15 mouse cellular contexts compared by ENCODE assay signal in the genomic region with DNA sequence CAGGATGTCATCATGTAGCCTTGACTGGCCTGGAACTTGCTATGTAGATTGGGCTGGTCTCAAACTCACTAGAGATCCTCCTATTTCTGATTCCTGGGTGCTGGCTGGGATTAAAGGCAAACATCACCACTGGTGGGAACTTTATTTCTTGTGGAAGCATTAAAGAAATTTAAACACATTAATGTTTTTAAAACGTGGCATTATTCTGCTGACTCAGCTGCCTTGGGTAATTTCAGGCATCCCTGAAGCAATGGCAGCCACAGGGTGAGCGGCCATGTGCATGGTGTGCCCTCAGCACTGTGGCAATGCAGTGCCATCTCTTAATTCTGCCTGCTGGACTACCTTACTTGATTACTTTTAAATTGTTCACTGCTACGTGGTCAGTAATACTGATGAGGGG. TPM values are rescaled to one million over a fixed set of nuclear protein-coding genes. Genes with fewer than 3 reads are reported as not detected.
DNase-seq lines count a peak whose midpoint lies in the region; ATAC-seq and TF ChIP-seq lines count a peak whose summit lies in the region.
"Had no signal": no experiment of that assay in that cellular context is flagged by ENCODE, and none has a peak within 500 bp of the region (broad histone marks: within the 10 kb centered on the region; RNA-seq: fewer than 3 reads in every experiment).

No protein-coding gene starts in this region.

- no peak for DNase-seq in hindbrain, embryonic 14.5 days (ENCODE audit: low spot score)
- DNase-seq in MEL (ENCODE audit: low read depth, low spot score): no peak
- no peak for DNase-seq in frontal cortex, postnatal 10 days (ENCODE audit: low spot score in 2 of 2)
- no peak for DNase-seq in spleen, postnatal 36 days (ENCODE audit: low spot score in 2 of 2)
- DNase-seq: adrenal gland, adult 8-10 months; cerebellum, adult 11-12 months; cerebellum, adult 9-10 months had no signal

- peaks cover 61% of the 10 kb centered on the region for H3K79me2 ChIP-seq in MEL (ENCODE audit: control insufficient read depth, insufficient read depth, low read length, poor library complexity)

- no peak for TF ChIP-seq POLR2A in MEL (IDR thresholded peaks at IDR 0.05; ENCODE audit: control insufficient read depth in 1 of 2, insufficient read depth in 1 of 2, low read depth in 1 of 2, low read length in 2 of 2, poor library complexity in 1 of 2)

- no peak overlapping the region for H3K27ac ChIP-seq in hindbrain, embryonic 15.5 days (replicated peaks)
- H3K27ac ChIP-seq in hindbrain, embryonic 14.5 days: no peak overlapping the region
- H3K27ac ChIP-seq in MEL (ENCODE audit: control insufficient read depth, low read depth, low read length): no peak overlapping the region
- H3K27ac ChIP-seq: embryonic facial prominence, embryonic 13.5 days; embryonic facial prominence, embryonic 15.5 days; forebrain, embryonic 10.5 days; forebrain, embryonic 12.5 days had no signal

- no peak overlapping the region for H3K4me3 ChIP-seq in hindbrain, embryonic 15.5 days
- H3K4me3 ChIP-seq in hindbrain, embryonic 14.5 days (replicated peaks; ENCODE audit: low read length): no peak overlapping the region
- H3K4me3 ChIP-seq in MEL (ENCODE audit: control insufficient read depth in 1 of 2, insufficient read depth in 1 of 2, low read depth in 2 of 2, low read length in 2 of 2): no peak overlapping the region
- H3K4me3 ChIP-seq: embryonic facial prominence, embryonic 13.5 days; embryonic facial prominence, embryonic 15.5 days; erythroblast, embryonic 14.5 days; forebrain, embryonic 10.5 days; forebrain, embryonic 12.5 days had no signal

- H3K36me3 ChIP-seq in hindbrain, embryonic 15.5 days: no peaks in the 10 kb centered on the region
- peaks cover 12% of the 10 kb centered on the region; the same call in 1 of the 2 replicates for H3K36me3 ChIP-seq in hindbrain, embryonic 14.5 days (replicated peaks; ENCODE audit: control insufficient read depth, insufficient read depth)
- peaks cover 4 to 43% of the 10 kb centered on the region in 2 experiments; a peak in 3 of 4 replicates for H3K36me3 ChIP-seq in MEL (ENCODE audit: control insufficient read depth in 1 of 2, insufficient read depth in 2 of 2, low read length in 2 of 2)
- H3K36me3 ChIP-seq: embryonic facial prominence, embryonic 15.5 days had no signal

- H3K4me2 ChIP-seq in hindbrain, embryonic 15.5 days: no peak overlapping the region
- no peak overlapping the region for H3K4me2 ChIP-seq in hindbrain, embryonic 14.5 days (replicated peaks)
- H3K4me2 ChIP-seq: embryonic facial prominence, embryonic 13.5 days; embryonic facial prominence, embryonic 15.5 days; forebrain, embryonic 12.5 days had no signal

- H3K4me1 ChIP-seq in hindbrain, embryonic 15.5 days (replicated peaks): peaks cover 14% of the 10 kb centered on the region
- H3K4me1 ChIP-seq in hindbrain, embryonic 14.5 days (replicated peaks; ENCODE audit: control insufficient read depth, insufficient read depth, low read length): no peaks in the 10 kb centered on the region; the same call in 1 of the 2 replicates
- H3K4me1 ChIP-seq in MEL (ENCODE audit: control insufficient read depth in 1 of 2, insufficient read depth in 2 of 2, low read length in 2 of 2): no peaks in the 10 kb centered on the region; a peak in 1 of 4 replicates
- H3K4me1 ChIP-seq: forebrain, embryonic 10.5 days had no signal

- no peak overlapping the region for H3K9ac ChIP-seq in hindbrain, embryonic 15.5 days
- no peak overlapping the region for H3K9ac ChIP-seq in hindbrain, embryonic 14.5 days
- H3K9ac ChIP-seq in MEL (ENCODE audit: control insufficient read depth, low read depth, low read length, poor library complexity, severe bottlenecking): no peak overlapping the region
- H3K9ac ChIP-seq: embryonic facial prominence, embryonic 13.5 days; embryonic facial prominence, embryonic 15.5 days; forebrain, embryonic 12.5 days had no signal

- no peak for TF ChIP-seq RAD21 in MEL (IDR thresholded peaks at IDR 0.05; ENCODE audit: low read depth, low read length)

- H3K9me3 ChIP-seq in hindbrain, embryonic 15.5 days: no peaks in the 10 kb centered on the region
- no peaks in the 10 kb centered on the region for H3K9me3 ChIP-seq in hindbrain, embryonic 14.5 days (ENCODE audit: control insufficient read depth, low read length)
- no peaks in the 10 kb centered on the region for H3K9me3 ChIP-seq in MEL (replicated peaks; ENCODE audit: insufficient read depth, low read length)
- H3K9me3 ChIP-seq: embryonic facial prominence, embryonic 13.5 days; embryonic facial prominence, embryonic 15.5 days; forebrain, embryonic 10.5 days; forebrain, embryonic 12.5 days; G1E had no signal

- no peak for TF ChIP-seq EP300 in MEL (IDR thresholded peaks at IDR 0.05; ENCODE audit: low read depth in 1 of 2, low read length in 2 of 2)

- WGBS in hindbrain, embryonic 15.5 days: 80% methylated on average over 3 of the region's 3 CpGs
- WGBS in hindbrain, embryonic 14.5 days: 89% methylated on average over 3 of the region's 3 CpGs

- 0 out of 2 replicates have a peak, but pooled peaks have one; percentile 42 for ATAC-seq in hindbrain, embryonic 15.5 days (ENCODE audit: low FRiP score, low read depth)
- ATAC-seq in hindbrain, embryonic 14.5 days (ENCODE audit: low FRiP score): no peak
- ATAC-seq in megakaryocyte progenitor cell, adult 5-6 weeks (replicated peaks; ENCODE audit: poor library complexity): 0 out of 2 replicates have a peak, but pooled peaks have one; percentile 16

- H3K27me3 ChIP-seq in hindbrain, embryonic 15.5 days: no peaks in the 10 kb centered on the region
- no peaks in the 10 kb centered on the region for H3K27me3 ChIP-seq in hindbrain, embryonic 14.5 days (ENCODE audit: control insufficient read depth, insufficient read depth, low read length)
- H3K27me3 ChIP-seq in MEL (ENCODE audit: control insufficient read depth in 1 of 2, insufficient read depth in 2 of 2, low read length in 2 of 2): no peaks in the 10 kb centered on the region
- H3K27me3 ChIP-seq: embryonic facial prominence, embryonic 13.5 days; embryonic facial prominence, embryonic 15.5 days; forebrain, embryonic 12.5 days had no signal

- TF ChIP-seq CTCF in MEL (IDR thresholded peaks at IDR 0.05 in 2 of 3, conservative IDR thresholded peaks at IDR 0.05 in 1 of 3; ENCODE audit: control insufficient read depth in 1 of 3, insufficient read depth in 1 of 3, low read depth in 2 of 3, low read length in 3 of 3, poor library complexity in 1 of 3, severe bottlenecking in 1 of 3): no peak

TF ChIP-seq in MEL, 35 proteins besides CTCF, POLR2A, EP300 and RAD21:
- TF ChIP-seq MAFK (IDR thresholded peaks at IDR 0.05; ENCODE audit: borderline replicate concordance, low read depth, low read length) (peak; percentile 76), MAX (IDR thresholded peaks at IDR 0.05; ENCODE audit: low read length) (no peak), MXI1 (IDR thresholded peaks at IDR 0.05; ENCODE audit: low read depth, low read length) (no peak), SMC3 (IDR thresholded peaks at IDR 0.05; ENCODE audit: low read depth, low read length) (no peak), CHD1 (IDR thresholded peaks at IDR 0.05; ENCODE audit: low read depth, low read length) (no peak), POLR2AphosphoS2 (IDR thresholded peaks at IDR 0.05; ENCODE audit: low read length) (no peak), TBP (IDR thresholded peaks at IDR 0.05; ENCODE audit: low read depth, low read length) (no peak), SIN3A (IDR thresholded peaks at IDR 0.05; ENCODE audit: low read length) (no peak), MEF2A (IDR thresholded peaks at IDR 0.05; ENCODE audit: extremely low read depth, insufficient replicate concordance, low read depth, low read length, poor library complexity, severe bottlenecking) (no peak)

RNA-seq across cellular contexts. Expression of gene Chd1, which starts 11.2 kb away (rescaled TPM):
- polyA plus RNA-seq in hindbrain, embryonic 15.5 days (2015; fragmentation: Nextera tagmentation; extraction: Ambion mirVana): 16.6 and 18.0 TPM in 2 replicates
- 21.3 and 21.8 TPM in 2 replicates for polyA plus RNA-seq in hindbrain, embryonic 14.5 days (2014; fragmentation: Nextera tagmentation; extraction: Ambion mirVana)
- 31.1 and 32.5 TPM in 2 replicates for total RNA-seq in MEL (2012; rRNA removed)
- 100 to 1,000 TPM in 1 of 2 experiments, 10 to 100 TPM in 1; 48.8 to 164 TPM for polyA plus RNA-seq in MEL (2012; ENCODE audit: insufficient read depth in 1 of 2, insufficient read length in 2 of 2, low read depth in 1 of 2, low replicate concordance in 2 of 2, missing spikeins in 1 of 2)
- total RNA-seq in megakaryocyte progenitor cell, adult 5-6 weeks (2015): 40.4 and 47.2 TPM in 2 replicates
- total RNA-seq in megakaryocyte progenitor cell, adult 5-6 weeks (2017): 59.2 and 68.7 TPM in 2 replicates
